Mouse (Mus musculus): ENCODE measurements around the gene Ralbp1. TPM values are rescaled to one million over a fixed set of nuclear protein-coding genes. Genes with fewer than 3 reads are reported as not detected.

The Ralbp1 gene
- total and polyA plus RNA-seq, 2 experiments from 2014 or later: 42.0 to 50.0 TPM

- Histone ChIP-seq H3K4me2 (ENCODE audit: low read depth, low read length, poor library complexity, severe bottlenecking) (no peak overlapping the region), H3K9ac (replicated peaks; ENCODE audit: low read length, poor library complexity, severe bottlenecking) (no peak overlapping the region), H3K9me3 (ENCODE audit: low read length) (no peaks in the 10 kb centered on the region), H3K27me3 (ENCODE audit: insufficient read depth, low read length) (no peaks in the 10 kb centered on the region), H3K36me3 (ENCODE audit: insufficient read depth, low read length) (peaks cover 2% of the 10 kb centered on the region; the same call in 1 of the 2 replicates), H3K4me3 (ENCODE audit: low read depth, low read length) (no peak overlapping the region), H3K27ac (ENCODE audit: low read depth, low read length) (no peak overlapping the region), H3K4me1 (ENCODE audit: insufficient read depth, low read length) (no peaks in the 10 kb centered on the region)
- no peak for ATAC-seq (ENCODE audit: low FRiP score)
- no peak for DNase-seq (ENCODE audit: low spot score)
- no peak for TF ChIP-seq CTCF (IDR thresholded peaks at IDR 0.05)
- WGBS: 80% methylated on average over 6 of the region's 6 CpGs
Observed at GRCm38 (mm10) chr17:65800451-65800850, 85.1 kb downstream of the Ralbp1 start.

GRCm38 (mm10) chr17:65799353-65799752, 86.2 kb downstream of the Ralbp1 start:
- Histone ChIP-seq H3K36me3 (ENCODE audit: insufficient read depth, low read length) (no peaks in the 10 kb centered on the region), H3K27ac (ENCODE audit: low read depth, low read length) (no peak overlapping the region), H3K4me2 (ENCODE audit: low read depth, low read length, poor library complexity, severe bottlenecking) (no peak overlapping the region), H3K27me3 (ENCODE audit: insufficient read depth, low read length) (no peaks in the 10 kb centered on the region), H3K4me3 (ENCODE audit: low read depth, low read length) (no peak overlapping the region), H3K9me3 (ENCODE audit: low read length) (no peaks in the 10 kb centered on the region), H3K9ac (replicated peaks; ENCODE audit: low read length, poor library complexity, severe bottlenecking) (no peak overlapping the region), H3K4me1 (ENCODE audit: insufficient read depth, low read length) (no peaks in the 10 kb centered on the region)
- DNase-seq (ENCODE audit: low spot score) (no peak), ATAC-seq (ENCODE audit: low FRiP score) (no peak)
- TF ChIP-seq CTCF (IDR thresholded peaks at IDR 0.05): no peak
- WGBS: 93% methylated on average over 1 of the region's 1 CpGs

- ATAC-seq (ENCODE audit: low FRiP score): no peak
- no peak overlapping the region for H3K9ac ChIP-seq (replicated peaks; ENCODE audit: low read length, poor library complexity, severe bottlenecking)
- no peak for TF ChIP-seq CTCF (IDR thresholded peaks at IDR 0.05)
- H3K27ac ChIP-seq (ENCODE audit: low read depth, low read length): no peak overlapping the region
- H3K9me3 ChIP-seq (ENCODE audit: low read length): no peaks in the 10 kb centered on the region
- H3K4me1 ChIP-seq (ENCODE audit: insufficient read depth, low read length): no peaks in the 10 kb centered on the region
- no peak overlapping the region for H3K4me3 ChIP-seq (ENCODE audit: low read depth, low read length)
- no peak overlapping the region for H3K4me2 ChIP-seq (ENCODE audit: low read depth, low read length, poor library complexity, severe bottlenecking)
- no peaks in the 10 kb centered on the region for H3K36me3 ChIP-seq (ENCODE audit: insufficient read depth, low read length)
- no peaks in the 10 kb centered on the region for H3K27me3 ChIP-seq (ENCODE audit: insufficient read depth, low read length)
- DNase-seq (ENCODE audit: low spot score): no peak
- WGBS: 83% methylated on average over 4 of the region's 4 CpGs
Observed at GRCm38 (mm10) chr17:65798446-65798845, 87.2 kb downstream of the Ralbp1 start.

Other genes with a start within 250 kb of the Ralbp1 start
- not detected in 2 replicates for gene Txndc2, start 243.6 kb downstream of the Ralbp1 start, total RNA-seq (2014; rRNA removed)
- gene Txndc2, start 243.6 kb downstream of the Ralbp1 start, polyA plus RNA-seq (2015; fragmentation: Nextera tagmentation; extraction: Ambion mirVana): not detected in 2 replicates
- gene Rab31, start 113.0 kb downstream of the Ralbp1 start, total RNA-seq (2014; rRNA removed): 81.1 and 88.1 TPM in 2 replicates
- 66.8 and 67.6 TPM in 2 replicates for gene Rab31, start 113.0 kb downstream of the Ralbp1 start, polyA plus RNA-seq (2015; fragmentation: Nextera tagmentation; extraction: Ambion mirVana)
- 45.6 and 58.3 TPM in 2 replicates for gene Ppp4r1, start 103.2 kb downstream of the Ralbp1 start, total RNA-seq (2014; rRNA removed)
- gene Ppp4r1, start 103.2 kb downstream of the Ralbp1 start, polyA plus RNA-seq (2015; fragmentation: Nextera tagmentation; extraction: Ambion mirVana): 24.2 and 28.6 TPM in 2 replicates
- gene Twsg1, start 65.4 kb upstream of the Ralbp1 start, total RNA-seq (2014; rRNA removed): 45.3 and 47.4 TPM in 2 replicates
- 38.4 and 42.2 TPM in 2 replicates for gene Twsg1, start 65.4 kb upstream of the Ralbp1 start, polyA plus RNA-seq (2015; fragmentation: Nextera tagmentation; extraction: Ambion mirVana)
- 63.4 and 63.5 TPM in 2 replicates for gene Ankrd12, start 191.3 kb upstream of the Ralbp1 start, total RNA-seq (2014; rRNA removed)
- gene Ankrd12, start 191.3 kb upstream of the Ralbp1 start, polyA plus RNA-seq (2015; fragmentation: Nextera tagmentation; extraction: Ambion mirVana): 205 and 229 TPM in 2 replicates
- gene Ndufv2, start 215.8 kb upstream of the Ralbp1 start, total RNA-seq (2014; rRNA removed): 111 and 125 TPM in 2 replicates
- 419 and 445 TPM in 2 replicates for gene Ndufv2, start 215.8 kb upstream of the Ralbp1 start, polyA plus RNA-seq (2015; fragmentation: Nextera tagmentation; extraction: Ambion mirVana)
- gene Washc1, start 225.7 kb upstream of the Ralbp1 start, total RNA-seq (2014; rRNA removed): 44.1 and 54.8 TPM in 2 replicates
- 41.7 and 43.8 TPM in 2 replicates for gene Washc1, start 225.7 kb upstream of the Ralbp1 start, polyA plus RNA-seq (2015; fragmentation: Nextera tagmentation; extraction: Ambion mirVana)
- 5.6 and 6.7 TPM in 2 replicates for gene Ddx11, start 237.7 kb upstream of the Ralbp1 start, total RNA-seq (2014; rRNA removed)
- 2.2 and 2.5 TPM in 2 replicates for gene Ddx11, start 237.7 kb upstream of the Ralbp1 start, polyA plus RNA-seq (2015; fragmentation: Nextera tagmentation; extraction: Ambion mirVana)